Mouse (Mus musculus): ENCODE measurements around the gene Rsbn1. TPM values are rescaled to one million over a fixed set of nuclear protein-coding genes. Genes with fewer than 3 reads are reported as not detected.

The Rsbn1 gene
- 7.6 and 7.9 TPM in 2 replicates for polyA plus RNA-seq (2014; fragmentation: Nextera tagmentation; extraction: Ambion mirVana)

DNA sequence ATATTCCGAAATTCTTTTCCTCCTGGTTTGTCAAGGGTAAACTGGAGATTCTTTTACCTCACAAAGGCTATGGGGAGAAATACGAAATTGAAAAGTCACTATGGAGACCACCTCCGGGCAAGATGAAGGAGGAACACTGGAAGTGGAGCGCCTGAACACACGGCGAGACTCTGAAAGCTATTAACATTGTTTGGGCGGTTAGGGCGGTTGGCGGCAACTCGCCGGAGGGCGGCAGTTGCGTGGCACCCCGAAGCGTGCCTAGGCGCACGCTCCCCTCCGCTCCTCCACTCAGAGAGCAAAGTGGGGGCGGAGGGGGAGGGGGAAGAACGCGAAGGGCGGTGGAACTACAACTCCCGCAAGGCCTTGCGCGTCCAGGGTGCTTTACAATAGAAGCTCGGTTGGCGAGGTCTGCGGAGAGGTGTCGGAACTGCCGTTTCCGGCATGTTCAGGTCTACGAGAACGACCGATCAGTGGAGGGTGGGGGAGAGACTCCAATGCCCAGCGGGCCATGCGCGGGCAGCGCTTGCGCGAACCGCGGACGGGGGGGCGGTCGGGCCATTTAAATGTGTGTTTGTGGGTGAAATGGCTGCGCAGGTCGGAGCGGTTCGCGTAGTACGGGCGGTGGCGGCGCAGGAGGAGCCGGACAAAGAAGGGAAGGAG is at the start of gene Rsbn1:
Gene Rsbn1, plus strand, starts transcription at position 111 of the 660 bp plus-strand sequence.
- H3K4me2 ChIP-seq: peak within 1 kb of the TSS; percentile 66
- peak within 1 kb of the TSS; percentile 82 for H3K4me3 ChIP-seq (ENCODE audit: low read depth, low read length)
- H3K9me3 ChIP-seq (replicated peaks; ENCODE audit: control insufficient read depth, low read length): no peaks in the 10 kb centered on the region
- H3K36me3 ChIP-seq (ENCODE audit: control insufficient read depth, insufficient read depth, low read length): no peaks in the 10 kb centered on the region
- under 1% methylated on average over 55 of the region's 55 CpGs for WGBS (ENCODE audit: insufficient replicate concordance)
- peak within 1 kb of the TSS; percentile 90 for H3K27ac ChIP-seq (ENCODE audit: low read depth, low read length)
- ATAC-seq (replicated peaks; ENCODE audit: insufficient number of reproducible peaks, low FRiP score, low TSS enrichment): peak; percentile 100
- no peaks in the 10 kb centered on the region for H3K27me3 ChIP-seq (ENCODE audit: control insufficient read depth, insufficient read depth, low read length)
- peaks cover 9% of the 10 kb centered on the region for H3K4me1 ChIP-seq (ENCODE audit: control insufficient read depth, insufficient read depth, low read length)
- H3K9ac ChIP-seq (ENCODE audit: low read depth, low read length): peak within 1 kb of the TSS; percentile 87

DNA sequence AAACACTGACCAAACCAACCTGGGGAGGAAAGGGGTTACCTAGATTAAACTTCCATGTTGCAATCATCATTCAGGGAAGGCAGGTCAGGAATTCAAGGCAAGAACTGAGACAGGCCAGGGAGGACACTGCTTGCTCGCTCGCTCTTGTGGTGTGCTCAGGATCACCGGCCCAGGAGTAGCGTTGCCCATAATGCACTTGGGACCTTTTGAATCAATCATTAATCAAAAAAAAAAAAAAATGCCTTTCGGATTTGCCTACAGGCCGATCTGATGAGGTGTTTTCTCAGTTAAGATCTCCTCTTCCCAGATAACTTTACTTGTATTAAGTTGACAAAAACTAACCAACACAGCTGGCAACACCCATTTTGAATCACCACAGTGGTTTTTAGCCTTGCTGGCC is 49.7 kb upstream of the Rsbn1 start:
- no peaks in the 10 kb centered on the region for H3K9me3 ChIP-seq (replicated peaks; ENCODE audit: control insufficient read depth, low read length)
- no peaks in the 10 kb centered on the region for H3K36me3 ChIP-seq (ENCODE audit: control insufficient read depth, insufficient read depth, low read length)
- no peak overlapping the region for H3K9ac ChIP-seq (ENCODE audit: low read depth, low read length)
- no peaks in the 10 kb centered on the region for H3K27me3 ChIP-seq (ENCODE audit: control insufficient read depth, insufficient read depth, low read length)
- no peaks in the 10 kb centered on the region for H3K4me1 ChIP-seq (ENCODE audit: control insufficient read depth, insufficient read depth, low read length)
- H3K27ac ChIP-seq (ENCODE audit: low read depth, low read length): no peak overlapping the region
- H3K4me2 ChIP-seq: no peak overlapping the region
- WGBS (ENCODE audit: insufficient replicate concordance): 83% methylated on average over 6 of the region's 6 CpGs
- H3K4me3 ChIP-seq (ENCODE audit: low read depth, low read length): no peak overlapping the region
- ATAC-seq (replicated peaks; ENCODE audit: insufficient number of reproducible peaks, low FRiP score, low TSS enrichment): no peak

DNA sequence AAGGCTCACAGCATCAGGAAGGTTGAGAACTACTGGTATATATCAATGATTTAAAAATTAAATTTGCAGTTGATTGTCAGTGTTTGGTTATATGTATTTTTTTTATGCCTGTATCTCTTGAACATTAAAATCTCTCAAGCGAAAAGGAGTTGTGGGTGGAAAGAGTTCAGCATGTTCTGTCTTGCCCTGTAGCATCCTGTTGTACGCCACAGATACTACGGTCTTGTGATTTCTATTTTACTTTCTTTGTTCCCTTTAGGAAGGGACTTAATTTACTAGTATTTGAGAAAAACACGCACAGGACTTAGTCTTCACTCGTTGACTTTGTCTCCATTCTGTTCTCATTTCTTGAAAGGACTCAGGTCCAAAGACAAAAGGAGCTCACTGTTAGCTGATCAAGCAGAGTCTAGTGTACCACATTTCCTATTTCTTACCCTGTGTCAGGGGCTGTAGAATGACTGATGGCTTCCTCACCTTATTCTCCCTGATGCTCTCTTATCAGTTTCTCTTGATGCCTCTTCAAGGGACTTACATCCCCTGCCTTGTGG is 46.4 kb upstream of the Rsbn1 start:
- Histone ChIP-seq H3K27me3 (ENCODE audit: control insufficient read depth, insufficient read depth, low read length) (no peaks in the 10 kb centered on the region), H3K9me3 (replicated peaks; ENCODE audit: control insufficient read depth, low read length) (no peaks in the 10 kb centered on the region), H3K4me1 (ENCODE audit: control insufficient read depth, insufficient read depth, low read length) (no peaks in the 10 kb centered on the region), H3K36me3 (ENCODE audit: control insufficient read depth, insufficient read depth, low read length) (no peaks in the 10 kb centered on the region), H3K27ac (ENCODE audit: low read depth, low read length) (no peak overlapping the region), H3K9ac (ENCODE audit: low read depth, low read length) (no peak overlapping the region), H3K4me3 (ENCODE audit: low read depth, low read length) (no peak overlapping the region), H3K4me2 (no peak overlapping the region)
- WGBS (ENCODE audit: insufficient replicate concordance): 80% methylated on average over 5 of the region's 5 CpGs
- no peak for ATAC-seq (replicated peaks; ENCODE audit: insufficient number of reproducible peaks, low FRiP score, low TSS enrichment)

DNA sequence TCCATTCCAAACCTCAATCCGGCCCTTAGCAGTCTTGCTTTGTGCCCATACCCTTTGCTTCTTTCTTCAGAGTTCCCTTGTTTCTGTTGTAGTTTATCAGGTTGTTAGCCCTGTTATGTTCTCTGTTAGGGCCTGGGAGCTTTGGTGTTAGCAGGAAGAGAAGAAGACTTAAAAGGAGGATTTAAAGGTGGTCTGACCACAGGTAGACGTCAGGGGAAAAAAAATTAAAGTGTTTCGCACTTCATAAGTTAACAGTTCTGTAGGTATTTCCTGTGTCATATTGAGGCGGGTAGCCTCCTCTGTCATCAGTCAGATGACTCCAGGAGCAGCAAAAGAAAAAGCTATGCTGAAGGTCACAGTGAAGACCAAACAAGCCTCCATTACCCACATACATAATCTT is 45.9 kb upstream of the Rsbn1 start:
- 71% methylated on average over 4 of the region's 4 CpGs for WGBS (ENCODE audit: insufficient replicate concordance)
- Histone ChIP-seq H3K4me2 (no peak overlapping the region), H3K27ac (ENCODE audit: low read depth, low read length) (no peak overlapping the region)

DNA sequence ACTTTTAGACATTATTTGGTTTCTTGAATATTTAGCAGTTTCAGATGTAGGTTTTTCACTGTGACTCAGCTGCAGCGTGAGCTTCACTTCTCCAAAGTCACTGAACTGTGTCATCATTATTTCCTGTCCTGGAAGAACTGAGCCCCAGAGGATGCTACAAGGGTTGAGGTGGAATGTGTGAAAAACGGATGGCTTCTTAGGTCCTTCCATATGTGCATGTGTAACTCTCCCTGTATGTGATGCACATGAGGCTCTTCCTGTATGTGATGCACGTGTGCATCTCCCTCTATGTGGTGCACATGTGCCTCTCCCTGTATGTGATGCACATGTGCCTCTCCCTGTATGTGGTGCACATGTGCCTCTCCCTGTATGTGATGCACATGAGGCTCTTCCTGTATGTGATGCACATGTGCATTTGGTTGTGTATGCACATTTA is 41.2 kb upstream of the Rsbn1 start:
- Histone ChIP-seq H3K27me3 (ENCODE audit: control insufficient read depth, insufficient read depth, low read length) (no peaks in the 10 kb centered on the region), H3K4me1 (ENCODE audit: control insufficient read depth, insufficient read depth, low read length) (no peaks in the 10 kb centered on the region), H3K9me3 (replicated peaks; ENCODE audit: control insufficient read depth, low read length) (no peaks in the 10 kb centered on the region), H3K4me3 (ENCODE audit: low read depth, low read length) (no peak overlapping the region), H3K9ac (ENCODE audit: low read depth, low read length) (no peak overlapping the region), H3K4me2 (no peak overlapping the region), H3K27ac (ENCODE audit: low read depth, low read length) (no peak overlapping the region), H3K36me3 (ENCODE audit: control insufficient read depth, insufficient read depth, low read length) (no peaks in the 10 kb centered on the region)
- ATAC-seq (replicated peaks; ENCODE audit: insufficient number of reproducible peaks, low FRiP score, low TSS enrichment): no peak
- WGBS (ENCODE audit: insufficient replicate concordance): 65% methylated on average over 3 of the region's 3 CpGs

More for the DNA sequence above, 45.9 kb upstream of the Rsbn1 start:
- Histone ChIP-seq H3K4me1 (ENCODE audit: control insufficient read depth, insufficient read depth, low read length) (no peaks in the 10 kb centered on the region), H3K36me3 (ENCODE audit: control insufficient read depth, insufficient read depth, low read length) (no peaks in the 10 kb centered on the region), H3K27me3 (ENCODE audit: control insufficient read depth, insufficient read depth, low read length) (no peaks in the 10 kb centered on the region), H3K4me3 (ENCODE audit: low read depth, low read length) (no peak overlapping the region), H3K9ac (ENCODE audit: low read depth, low read length) (no peak overlapping the region), H3K9me3 (replicated peaks; ENCODE audit: control insufficient read depth, low read length) (no peaks in the 10 kb centered on the region)
- ATAC-seq (replicated peaks; ENCODE audit: insufficient number of reproducible peaks, low FRiP score, low TSS enrichment): no peak

DNA sequence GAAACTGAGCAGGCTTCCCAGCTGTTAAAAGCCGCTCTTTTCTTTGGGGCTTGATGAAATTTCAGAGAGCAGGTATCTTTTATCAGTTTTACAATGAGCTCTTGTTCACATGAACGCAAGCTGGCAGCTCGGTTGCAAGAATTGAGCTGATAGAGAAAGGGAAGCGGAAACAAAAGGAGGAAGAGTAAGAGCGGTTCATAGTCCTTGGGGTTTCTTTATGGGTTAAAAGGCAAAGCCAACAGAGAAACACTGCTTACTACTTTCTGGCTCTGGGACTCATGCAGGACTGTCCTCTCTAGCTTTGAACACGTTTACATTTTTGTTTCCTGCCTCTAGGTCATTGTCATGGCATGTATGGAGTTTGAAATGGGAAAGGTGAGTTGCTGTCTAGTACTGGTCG is 39.6 kb upstream of the Rsbn1 start:
- H3K36me3 ChIP-seq (ENCODE audit: control insufficient read depth, insufficient read depth, low read length): no peaks in the 10 kb centered on the region
- H3K9ac ChIP-seq (ENCODE audit: low read depth, low read length): no peak overlapping the region
- no peak overlapping the region for H3K4me2 ChIP-seq
- ATAC-seq (replicated peaks; ENCODE audit: insufficient number of reproducible peaks, low FRiP score, low TSS enrichment): no peak
- WGBS (ENCODE audit: insufficient replicate concordance): 54% methylated on average over 7 of the region's 7 CpGs
- H3K4me3 ChIP-seq (ENCODE audit: low read depth, low read length): no peak overlapping the region
- H3K4me1 ChIP-seq (ENCODE audit: control insufficient read depth, insufficient read depth, low read length): no peaks in the 10 kb centered on the region
- no peaks in the 10 kb centered on the region for H3K9me3 ChIP-seq (replicated peaks; ENCODE audit: control insufficient read depth, low read length)
- H3K27me3 ChIP-seq (ENCODE audit: control insufficient read depth, insufficient read depth, low read length): no peaks in the 10 kb centered on the region
- H3K27ac ChIP-seq (ENCODE audit: low read depth, low read length): no peak overlapping the region

DNA sequence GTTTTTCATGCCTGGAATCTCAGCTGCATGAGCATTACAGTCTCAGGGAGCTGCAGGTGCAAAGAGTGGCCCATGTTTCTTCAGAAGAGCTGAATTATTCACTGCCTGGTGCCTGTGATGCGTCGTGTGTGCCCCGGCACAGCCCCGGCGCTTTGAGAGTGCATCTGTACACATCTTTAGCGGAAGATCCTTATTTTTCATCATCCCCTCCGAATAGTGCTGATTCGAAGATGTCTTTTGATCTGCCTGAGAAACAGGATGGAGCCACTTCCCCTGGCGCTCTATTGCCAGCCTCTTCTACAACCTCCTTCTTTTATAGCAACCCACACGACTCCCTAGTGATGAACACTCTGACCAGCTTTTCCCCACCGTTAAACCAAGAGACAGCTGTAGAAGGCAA is 28.0 kb upstream of the Rsbn1 start:
- no peak overlapping the region for H3K9ac ChIP-seq (ENCODE audit: low read depth, low read length)
- no peak for ATAC-seq (replicated peaks; ENCODE audit: insufficient number of reproducible peaks, low FRiP score, low TSS enrichment)
- 80% methylated on average over 11 of the region's 11 CpGs for WGBS (ENCODE audit: insufficient replicate concordance)

DNA sequence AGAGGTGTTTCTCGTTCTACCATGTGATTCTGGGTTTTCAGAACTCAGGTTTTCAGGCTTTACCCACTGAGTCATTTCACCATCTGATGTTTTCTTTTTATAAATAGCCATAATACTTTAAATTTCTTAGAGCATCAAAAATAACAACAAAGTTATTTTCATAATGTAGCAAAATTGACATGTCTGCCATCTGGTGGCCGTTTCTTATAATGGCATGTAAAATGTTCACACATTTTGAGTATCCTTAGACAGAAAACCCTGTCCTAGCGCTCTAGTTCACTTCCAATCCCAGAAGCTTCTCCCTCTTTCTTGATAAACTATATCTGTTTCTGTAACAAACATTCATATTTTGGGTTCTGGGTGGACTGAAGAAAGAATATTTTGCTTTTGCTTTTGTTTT is 26.3 kb upstream of the Rsbn1 start:
- WGBS (ENCODE audit: insufficient replicate concordance): 28% methylated on average over 3 of the region's 3 CpGs
- H3K36me3 ChIP-seq (ENCODE audit: control insufficient read depth, insufficient read depth, low read length): no peaks in the 10 kb centered on the region
- H3K9me3 ChIP-seq (replicated peaks; ENCODE audit: control insufficient read depth, low read length): no peaks in the 10 kb centered on the region
- no peak for ATAC-seq (replicated peaks; ENCODE audit: insufficient number of reproducible peaks, low FRiP score, low TSS enrichment)
- no peak overlapping the region for H3K9ac ChIP-seq (ENCODE audit: low read depth, low read length)
- H3K4me3 ChIP-seq (ENCODE audit: low read depth, low read length): no peak overlapping the region
- H3K4me1 ChIP-seq (ENCODE audit: control insufficient read depth, insufficient read depth, low read length): no peaks in the 10 kb centered on the region
- no peak overlapping the region for H3K4me2 ChIP-seq
- H3K27me3 ChIP-seq (ENCODE audit: control insufficient read depth, insufficient read depth, low read length): no peaks in the 10 kb centered on the region
- no peak overlapping the region for H3K27ac ChIP-seq (ENCODE audit: low read depth, low read length)

More for the DNA sequence above, 28.0 kb upstream of the Rsbn1 start:
- Histone ChIP-seq H3K27ac (ENCODE audit: low read depth, low read length) (no peak overlapping the region), H3K36me3 (ENCODE audit: control insufficient read depth, insufficient read depth, low read length) (no peaks in the 10 kb centered on the region), H3K4me1 (ENCODE audit: control insufficient read depth, insufficient read depth, low read length) (no peaks in the 10 kb centered on the region), H3K4me3 (ENCODE audit: low read depth, low read length) (no peak overlapping the region), H3K9me3 (replicated peaks; ENCODE audit: control insufficient read depth, low read length) (no peaks in the 10 kb centered on the region), H3K4me2 (no peak overlapping the region), H3K27me3 (ENCODE audit: control insufficient read depth, insufficient read depth, low read length) (no peaks in the 10 kb centered on the region)

DNA sequence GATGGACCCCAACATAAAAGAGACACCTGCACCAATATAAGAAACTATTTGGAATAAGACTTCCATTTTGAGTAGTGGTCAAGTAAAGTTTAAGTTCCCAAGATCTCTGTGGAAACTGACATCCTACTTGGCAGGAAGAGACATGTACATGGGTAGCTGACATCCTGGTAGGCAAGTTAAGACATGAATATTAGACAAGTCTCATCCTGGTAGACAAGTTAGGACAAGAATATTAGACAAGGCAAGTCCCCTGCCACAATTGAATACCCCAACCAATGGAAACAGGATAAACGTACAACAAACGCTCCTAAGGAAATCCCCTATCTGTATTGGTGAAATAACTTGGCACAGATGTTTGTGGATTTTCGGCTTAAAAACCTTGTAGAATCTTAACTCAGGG is 20.5 kb upstream of the Rsbn1 start:
- no peak overlapping the region for H3K27ac ChIP-seq (ENCODE audit: low read depth, low read length)
- no peak for ATAC-seq (replicated peaks; ENCODE audit: insufficient number of reproducible peaks, low FRiP score, low TSS enrichment)
- no peak overlapping the region for H3K9ac ChIP-seq (ENCODE audit: low read depth, low read length)
- no peaks in the 10 kb centered on the region for H3K4me1 ChIP-seq (ENCODE audit: control insufficient read depth, insufficient read depth, low read length)
- H3K4me2 ChIP-seq: no peak overlapping the region
- H3K27me3 ChIP-seq (ENCODE audit: control insufficient read depth, insufficient read depth, low read length): no peaks in the 10 kb centered on the region
- 79% methylated on average over 3 of the region's 3 CpGs for WGBS (ENCODE audit: insufficient replicate concordance)
- no peak overlapping the region for H3K4me3 ChIP-seq (ENCODE audit: low read depth, low read length)
- H3K36me3 ChIP-seq (ENCODE audit: control insufficient read depth, insufficient read depth, low read length): no peaks in the 10 kb centered on the region
- H3K9me3 ChIP-seq (replicated peaks; ENCODE audit: control insufficient read depth, low read length): no peaks in the 10 kb centered on the region
